Mouse (Mus musculus) forebrain, embryonic 13.5 days (tissue): ENCODE data around the gene Dennd1b. TPM values are rescaled to one million over a fixed set of nuclear protein-coding genes. Genes with fewer than 3 reads are reported as not detected.

ENCODE experiments used
- polyA plus RNA-seq: library from polyadenylated mRNA; unstranded; fragments of >200 nt; fragmentation: Nextera tagmentation; extraction: Ambion mirVana; gene quantifications from 2 replicates; pipeline ENCODE4 v1.2.1, GENCODE M21; 2015

Gene Dennd1b
- polyA plus RNA-seq, 1 experiment from 2014 or later, result 10.4 TPM

Other genes starting within 250 kb of the Dennd1b start
- gene Lhx9, start 114.9 kb upstream of the Dennd1b start, polyA plus RNA-seq, result 32.7 and 35.8 TPM in 2 replicates
- 51.7 and 53.0 TPM in 2 replicates for gene 2310009B15Rik, start 106.6 kb upstream of the Dennd1b start, polyA plus RNA-seq